Mouse (Mus musculus) heart, embryonic 13.5 days (tissue): ENCODE results near the gene Art1. TPM values are rescaled to one million over a fixed set of nuclear protein-coding genes. Genes with fewer than 3 reads are reported as not detected.

Source experiments
- polyA plus RNA-seq: library from polyadenylated mRNA; unstranded; fragments of >200 nt; fragmentation: Nextera tagmentation; extraction: Ambion mirVana; gene quantifications from 2 replicates; pipeline ENCODE4 v1.2.1, GENCODE M21; 2015

The Art1 gene
- polyA plus RNA-seq, 1 experiment from 2014 or later, result 3.5 TPM

Other genes starting within 250 kb of the Art1 start
- 1.6 and 1.8 TPM in 2 replicates for gene Folr2, start 244.5 kb upstream of the Art1 start, polyA plus RNA-seq
- gene Anapc15, start 238.0 kb upstream of the Art1 start, polyA plus RNA-seq, result 61.7 and 64.4 TPM in 2 replicates
- 4.7 and 6.4 TPM in 2 replicates for gene Folr1, start 231.0 kb upstream of the Art1 start, polyA plus RNA-seq
- 140 and 155 TPM in 2 replicates for gene Lamtor1, start 195.8 kb upstream of the Art1 start, polyA plus RNA-seq
- 0.10 and 0.27 TPM in 2 replicates for gene Tomt, start 195.4 kb upstream of the Art1 start, polyA plus RNA-seq
- 4.1 and 5.1 TPM in 2 replicates for gene Lrrc51, start 167.8 kb upstream of the Art1 start, polyA plus RNA-seq
- gene Numa1, start 167.6 kb upstream of the Art1 start, polyA plus RNA-seq, result 39.7 and 41.7 TPM in 2 replicates
- gene Il18bp, start 83.1 kb upstream of the Art1 start, polyA plus RNA-seq, result 1.5 and 1.9 TPM in 2 replicates
- gene Rnf121, start 36.3 kb upstream of the Art1 start, polyA plus RNA-seq, result 17.0 and 17.2 TPM in 2 replicates
- gene Xndc1, start 36.2 kb upstream of the Art1 start, polyA plus RNA-seq, result 19.3 and 25.2 TPM in 2 replicates
- gene Xntrpc, start 36.0 kb upstream of the Art1 start, polyA plus RNA-seq, result 0.91 and 1.0 TPM in 2 replicates
- gene Trpc2, start 18.6 kb upstream of the Art1 start, polyA plus RNA-seq, result not detected in 2 replicates
- 0.83 and 1.5 TPM in 2 replicates for gene Art5, start 7.7 kb downstream of the Art1 start, polyA plus RNA-seq
- 0.06 and 0.11 TPM in 2 replicates for gene Chrna10, start 15.1 kb downstream of the Art1 start, polyA plus RNA-seq
- gene Nup98, start 108.4 kb downstream of the Art1 start, polyA plus RNA-seq, result 21.1 and 22.0 TPM in 2 replicates
- 56.3 and 61.3 TPM in 2 replicates for gene Pgap2, start 108.5 kb downstream of the Art1 start, polyA plus RNA-seq
- gene Rhog, start 154.3 kb downstream of the Art1 start, polyA plus RNA-seq, result 43.8 and 46.5 TPM in 2 replicates
- gene Stim1, start 166.1 kb downstream of the Art1 start, polyA plus RNA-seq, result 11.7 and 13.0 TPM in 2 replicates